Mouse (Mus musculus) liver, adult 2 months (tissue): ENCODE measurements around the gene Olfr1218. TPM values are rescaled to one million over a fixed set of nuclear protein-coding genes. Genes with fewer than 3 reads are reported as not detected.

Experiments
- DNase-seq: peaks from one replicate; pipeline ENCODE4 v3.0.0-alpha.2; 2011; ENCODE audit warnings: low read depth, low spot score; ENCODE audit errors: extremely low read depth
- H3K27ac ChIP-seq: fragments of 200-500 bp; replicated peaks from 2 replicates; pipeline ENCODE4 v1.5.1; 2012; ENCODE audit warnings: low read depth, mild to moderate bottlenecking, control low read depth, inconsistent platforms, low read length; ENCODE audit not compliant: insufficient read depth
- H3K27me3 ChIP-seq: fragments of 200-500 bp; 2 replicates; pipeline ENCODE4 v1.6.1; 2012; ENCODE audit warnings: mild to moderate bottlenecking, moderate library complexity, low read length, inconsistent platforms; ENCODE audit not compliant: control insufficient read depth, insufficient read depth
- H3K36me3 ChIP-seq: fragments of 200-500 bp; 2 replicates; pipeline ENCODE4 v1.6.1; 2012; ENCODE audit warnings: low read length, inconsistent platforms; ENCODE audit not compliant: control insufficient read depth, insufficient read depth
- H3K4me1 ChIP-seq: fragments of 200-500 bp; 2 replicates; pipeline ENCODE4 v1.6.1; 2011; ENCODE audit warnings: low read length; ENCODE audit not compliant: control insufficient read depth, insufficient read depth
- H3K4me3 ChIP-seq: fragments of 200-500 bp; 2 replicates; pipeline ENCODE4 v1.5.1; 2011; ENCODE audit warnings: low read depth, mild to moderate bottlenecking, control low read depth, low read length, moderate library complexity; ENCODE audit not compliant: insufficient read depth
- H3K79me2 ChIP-seq: fragments of 200-500 bp; 2 replicates; pipeline ENCODE4 v1.6.1; 2012; ENCODE audit warnings: inconsistent platforms, mild to moderate bottlenecking, low read length, moderate library complexity; ENCODE audit not compliant: control insufficient read depth, insufficient read depth
- H3K9ac ChIP-seq: fragments of 200-500 bp; 2 replicates; pipeline ENCODE4 v1.6.1; 2012; ENCODE audit warnings: low read depth, mild to moderate bottlenecking, control low read depth, inconsistent platforms, low read length
- CTCF ChIP-seq: fragments of 200-500 bp; IDR thresholded peaks from 2 replicates; pipeline ENCODE4 v1.5.1; 2011; ENCODE audit warnings: low read depth, low read length, control low read depth
- POLR2A ChIP-seq: fragments of 200-500 bp; IDR thresholded peaks from 2 replicates; pipeline ENCODE4 v1.6.1; 2011; ENCODE audit warnings: low read length, control low read depth; ENCODE audit not compliant: insufficient read depth; ENCODE audit errors: extremely low read depth
- WGBS: fragments of 180-500 bp; shearing (Covaris S2); methylation state at CpG from one replicate; pipeline ENCODE4 v1.1.7; 2018; 5-methylcytosine and 5-hydroxymethylcytosine counted together
- polyA plus RNA-seq: library from polyadenylated mRNA; depleted of rRNA; stranded (reverse); fragments of >200 nt; gene quantifications from 2 replicates; pipeline ENCODE4 v1.2.3, GENCODE M21; 2012; rRNA removed
- total RNA-seq: library from RNA; depleted of rRNA; stranded (reverse); fragments of >200 nt; gene quantifications from 2 replicates; pipeline ENCODE4 v1.2.3, GENCODE M21; 2014; rRNA removed

Gene Olfr1218
- total RNA-seq (not detected in 2 replicates), polyA plus RNA-seq (not detected in 2 replicates)

DNA sequence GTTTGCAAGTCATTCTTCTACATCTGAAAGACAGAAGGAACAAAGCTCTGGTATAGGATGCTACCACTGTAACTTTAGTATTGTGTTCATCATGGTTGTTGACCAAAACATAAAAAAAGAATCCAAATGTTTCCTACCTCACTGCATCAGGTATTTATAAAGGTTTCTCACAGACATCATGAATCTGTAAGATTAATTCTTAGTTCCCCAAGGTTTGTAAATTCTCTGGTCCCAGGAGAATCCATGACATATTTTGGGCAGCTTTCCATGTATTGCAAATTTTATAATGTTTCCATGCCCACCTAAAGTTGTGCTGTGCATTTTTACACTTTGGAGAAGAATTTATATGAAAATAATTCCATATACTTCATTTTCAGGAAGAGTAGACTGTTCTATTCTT, at the start of gene Olfr1218:
TSS of gene Olfr1218 (minus strand) at position 101 of the 400 bp plus-strand sequence.
- no peak within 1 kb of the TSS for H3K27ac ChIP-seq
- H3K9ac ChIP-seq, result no peak within 1 kb of the TSS
- no peak within 1 kb of the TSS for H3K4me3 ChIP-seq
- no peaks in the 10 kb centered on the region for H3K27me3 ChIP-seq
- no peak for DNase-seq
- no peaks in the 10 kb centered on the region for H3K79me2 ChIP-seq
- TF ChIP-seq POLR2A (no peak), CTCF (no peak)
- H3K4me1 ChIP-seq, result no peaks in the 10 kb centered on the region
- no peaks in the 10 kb centered on the region for H3K36me3 ChIP-seq

DNA sequence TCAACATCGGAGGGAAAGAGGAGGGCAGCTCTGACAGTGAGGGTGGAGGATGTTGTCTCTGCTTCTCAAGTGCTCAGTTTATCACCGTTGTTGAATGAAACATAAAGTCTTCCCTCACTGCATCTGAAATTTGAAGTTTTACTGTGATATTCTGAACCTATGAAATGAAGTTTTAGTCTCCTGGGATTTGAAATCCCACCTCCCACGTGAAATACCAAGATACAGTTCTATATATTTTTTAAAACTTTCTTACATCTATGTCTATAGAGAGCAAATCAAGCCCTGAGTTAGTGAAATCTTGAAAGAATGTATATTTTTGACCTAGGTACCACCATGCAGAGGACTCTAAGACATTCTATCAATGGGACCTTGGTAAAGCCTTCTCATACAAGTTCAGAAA, 45.7 kb upstream of the Olfr1218 start, which contains the start of gene Olfr1220:
TSS of gene Olfr1220 (minus strand) at position 101 of the 400 bp plus-strand sequence.
- DNase-seq, result no peak
- TF ChIP-seq CTCF (no peak), POLR2A (no peak)

GRCm38 (mm10) chr2:89105651-89106050, 44.7 kb upstream of the Olfr1218 start:
- DNase-seq, result no peak
- Histone ChIP-seq H3K4me3 (no peak overlapping the region), H3K27me3 (no peaks in the 10 kb centered on the region), H3K27ac (no peak overlapping the region), H3K79me2 (no peaks in the 10 kb centered on the region), H3K36me3 (no peaks in the 10 kb centered on the region), H3K9ac (no peak overlapping the region), H3K4me1 (no peaks in the 10 kb centered on the region)
- TF ChIP-seq POLR2A (no peak), CTCF (no peak)

More for the DNA sequence above, 45.7 kb upstream of the Olfr1218 start, which contains the start of gene Olfr1220:
- Histone ChIP-seq H3K4me1 (no peaks in the 10 kb centered on the region), H3K9ac (no peak within 1 kb of the TSS), H3K4me3 (no peak within 1 kb of the TSS), H3K79me2 (no peaks in the 10 kb centered on the region), H3K36me3 (no peaks in the 10 kb centered on the region), H3K27me3 (no peaks in the 10 kb centered on the region), H3K27ac (no peak within 1 kb of the TSS)
- 63% methylated on average over 3 of the region's 3 CpGs for WGBS

DNA sequence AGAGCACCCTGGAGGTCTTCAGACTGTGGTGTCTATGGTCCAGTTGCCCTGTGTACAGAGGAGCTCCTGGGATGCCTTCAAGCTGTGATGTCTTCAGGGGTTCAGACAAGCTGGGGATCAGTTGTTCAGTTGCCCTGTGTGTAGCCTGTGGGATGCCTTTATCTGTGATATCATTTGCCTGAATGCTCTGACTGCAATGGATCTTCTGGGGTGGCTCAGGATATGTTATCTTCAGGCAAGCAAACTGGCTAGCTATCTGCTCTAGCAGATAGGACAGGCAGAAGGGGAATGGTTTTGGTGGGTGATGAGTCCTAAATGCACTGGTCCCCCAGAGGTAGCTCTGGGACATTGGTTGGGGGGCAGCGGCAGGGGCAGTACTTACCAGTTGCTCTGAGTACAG, 32.9 kb upstream of the Olfr1218 start:
- Histone ChIP-seq H3K27ac (no peak overlapping the region), H3K9ac (no peak overlapping the region), H3K4me1 (no peaks in the 10 kb centered on the region), H3K4me3 (no peak overlapping the region), H3K79me2 (no peaks in the 10 kb centered on the region), H3K27me3 (no peaks in the 10 kb centered on the region), H3K36me3 (no peaks in the 10 kb centered on the region)
- no peak for TF ChIP-seq CTCF
- no peak for TF ChIP-seq POLR2A
- no peak for DNase-seq
- 94% methylated on average over 1 of the region's 1 CpGs for WGBS

DNA sequence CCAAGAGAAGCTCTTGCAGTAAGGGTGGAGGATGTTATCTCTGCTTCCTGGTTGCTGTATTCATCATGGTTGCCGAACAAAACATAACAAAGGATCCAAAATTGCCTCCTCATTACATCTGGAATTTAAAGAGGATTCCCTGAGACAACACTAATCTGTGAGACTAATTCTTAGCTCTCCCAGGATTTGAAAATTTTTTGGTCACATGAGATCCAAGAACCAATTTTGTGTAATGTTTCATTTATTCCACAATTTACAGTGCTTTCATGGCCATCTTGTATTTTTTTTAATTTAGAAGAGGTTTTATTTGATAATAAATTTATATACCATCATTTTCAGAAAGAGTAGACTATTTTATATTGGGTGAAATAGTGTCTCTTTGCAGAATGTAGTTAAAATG, 22.4 kb upstream of the Olfr1218 start, which contains the start of gene Olfr1219:
TSS of gene Olfr1219 (minus strand) at position 101 of the 400 bp plus-strand sequence.
- no peak within 1 kb of the TSS for H3K27ac ChIP-seq
- no peak within 1 kb of the TSS for H3K4me3 ChIP-seq
- TF ChIP-seq POLR2A (no peak), CTCF (no peak)
- no peak within 1 kb of the TSS for H3K9ac ChIP-seq
- no peaks in the 10 kb centered on the region for H3K36me3 ChIP-seq
- H3K79me2 ChIP-seq, result no peaks in the 10 kb centered on the region
- WGBS, result 44% methylated on average over 1 of the region's 1 CpGs
- DNase-seq, result no peak
- H3K27me3 ChIP-seq, result no peaks in the 10 kb centered on the region
- H3K4me1 ChIP-seq, result no peaks in the 10 kb centered on the region

DNA sequence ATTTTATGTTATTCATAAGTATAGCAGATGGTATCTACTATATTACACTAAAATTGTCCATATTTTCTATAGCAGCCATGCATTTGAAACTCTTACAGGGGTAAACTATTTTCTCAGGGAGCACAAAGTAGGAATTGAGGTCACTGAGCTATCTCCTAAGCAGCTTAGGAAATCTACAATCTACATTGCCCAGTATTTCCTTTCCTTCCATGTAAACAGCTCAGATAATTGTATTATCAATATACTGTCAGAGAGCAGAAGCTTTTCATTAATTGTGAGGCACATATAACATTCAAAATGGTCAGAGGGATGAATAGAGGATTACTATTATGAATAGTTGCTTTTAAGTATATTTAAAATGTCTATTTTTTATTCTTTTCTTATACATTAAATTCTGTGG, 20.5 kb upstream of the Olfr1218 start:
- Histone ChIP-seq H3K9ac (no peak overlapping the region), H3K4me1 (no peaks in the 10 kb centered on the region), H3K27ac (no peak overlapping the region), H3K4me3 (no peak overlapping the region), H3K27me3 (no peaks in the 10 kb centered on the region), H3K79me2 (no peaks in the 10 kb centered on the region), H3K36me3 (no peaks in the 10 kb centered on the region)
- DNase-seq, result no peak
- TF ChIP-seq CTCF, result no peak
- no peak for TF ChIP-seq POLR2A
